Mouse (Mus musculus): ENCODE results near the gene Gfod2.

- TF ChIP-seq CTCF (IDR thresholded peaks at IDR 0.05) (no peak), POLR2A (IDR thresholded peaks at IDR 0.05; ENCODE audit: insufficient read depth, low read depth, low read length) (no peak)
Observed at GRCm38 (mm10) chr8:105793331-105793730, 34.9 kb upstream of the Gfod2 start.

Data from heart, adult 2 months (tissue).